Mouse (Mus musculus) forebrain, embryonic 12.5 days (tissue): ENCODE results near the gene 1700013F07Rik. TPM values are rescaled to one million over a fixed set of nuclear protein-coding genes. Genes with fewer than 3 reads are reported as not detected.

Experiments
- ATAC-seq: fragments of 200-750 bp; cut with Nextera tagmentation; 2 replicates; pipeline ENCODE4 v1.8.0; 2017; ENCODE audit warnings: moderate TSS enrichment; ENCODE audit not compliant: low FRiP score
- H3K27ac ChIP-seq: fragments of 300-500 bp; sonication (generic); 2 replicates; pipeline ENCODE4 v1.5.1; 2016; ENCODE audit warnings: mild to moderate bottlenecking
- H3K27me3 ChIP-seq: fragments of 300-500 bp; sonication (generic); 2 replicates; pipeline ENCODE4 v1.6.1; 2016; ENCODE audit warnings: mild to moderate bottlenecking
- H3K36me3 ChIP-seq: fragments of 300-500 bp; sonication (generic); replicated peaks from 2 replicates; pipeline ENCODE4 v1.6.1; 2016; ENCODE audit warnings: mild to moderate bottlenecking
- H3K4me1 ChIP-seq: fragments of 300-500 bp; sonication (generic); 2 replicates; pipeline ENCODE4 v1.6.1; 2016
- H3K4me2 ChIP-seq: fragments of 300-500 bp; sonication (generic); 2 replicates; pipeline ENCODE4 v1.6.1; 2016; ENCODE audit warnings: mild to moderate bottlenecking, moderate library complexity
- H3K4me3 ChIP-seq: fragments of 300-500 bp; sonication (generic); replicated peaks from 2 replicates; pipeline ENCODE4 v1.5.1; 2016; ENCODE audit warnings: mild to moderate bottlenecking
- H3K9ac ChIP-seq: fragments of 300-500 bp; sonication (generic); 2 replicates; pipeline ENCODE4 v1.6.1; 2016; ENCODE audit warnings: mild to moderate bottlenecking
- H3K9me3 ChIP-seq: fragments of 300-500 bp; sonication (generic); 2 replicates; pipeline ENCODE4 v1.6.1; 2016
- WGBS: fragments of 180-500 bp; shearing (Covaris S2); methylation state at CpG from one replicate; pipeline ENCODE4 v1.1.7; 2016; 5-methylcytosine and 5-hydroxymethylcytosine counted together
- polyA plus RNA-seq: library from polyadenylated mRNA; unstranded; fragments of >200 nt; fragmentation: Nextera tagmentation; extraction: Ambion mirVana; gene quantifications from 2 replicates; pipeline ENCODE4 v1.2.1, GENCODE M21; 2016

1700013F07Rik gene
- polyA plus RNA-seq, 1 experiment from 2014 or later = 1.2 TPM

- H3K27me3 ChIP-seq = peaks cover 8% of the 10 kb centered on the region; the same call in 1 of the 2 replicates
- peaks cover 20% of the 10 kb centered on the region for H3K4me1 ChIP-seq
- WGBS = 65% methylated on average over 3 of the region's 3 CpGs
- H3K9ac ChIP-seq = no peak overlapping the region
- H3K4me3 ChIP-seq = no peak overlapping the region
- ATAC-seq = no peak
- H3K27ac ChIP-seq = no peak overlapping the region
- H3K9me3 ChIP-seq = no peaks in the 10 kb centered on the region
- H3K4me2 ChIP-seq = no peak overlapping the region
- no peaks in the 10 kb centered on the region for H3K36me3 ChIP-seq
Observed at GRCm38 (mm10) chr3:108513465-108513864, 20.5 kb upstream of the 1700013F07Rik start.

GRCm38 (mm10) chr3:108518276-108518675 is 15.7 kb upstream of the 1700013F07Rik start:
- Histone ChIP-seq H3K27ac (no peak overlapping the region), H3K4me2 (no peak overlapping the region), H3K4me3 (no peak overlapping the region), H3K27me3 (no peaks in the 10 kb centered on the region), H3K9ac (no peak overlapping the region), H3K36me3 (no peaks in the 10 kb centered on the region), H3K9me3 (no peaks in the 10 kb centered on the region), H3K4me1 (no peaks in the 10 kb centered on the region)
- ATAC-seq = no peak
- 61% methylated on average over 4 of the region's 4 CpGs for WGBS

- Histone ChIP-seq H3K4me1 (no peaks in the 10 kb centered on the region), H3K4me3 (no peak overlapping the region), H3K4me2 (no peak overlapping the region), H3K27ac (no peak overlapping the region), H3K9me3 (no peaks in the 10 kb centered on the region), H3K9ac (no peak overlapping the region), H3K27me3 (no peaks in the 10 kb centered on the region), H3K36me3 (no peaks in the 10 kb centered on the region)
- ATAC-seq = no peak
- 88% methylated on average over 4 of the region's 4 CpGs for WGBS
Observed at GRCm38 (mm10) chr3:108523415-108523814, 10.5 kb upstream of the 1700013F07Rik start.

GRCm38 (mm10) chr3:108528489-108528888 is 5.5 kb upstream of the 1700013F07Rik start:
- no peak overlapping the region for H3K9ac ChIP-seq
- no peaks in the 10 kb centered on the region for H3K9me3 ChIP-seq
- no peaks in the 10 kb centered on the region; the same call in 1 of the 2 replicates for H3K27me3 ChIP-seq
- H3K4me1 ChIP-seq = no peaks in the 10 kb centered on the region
- H3K27ac ChIP-seq = no peak overlapping the region
- H3K4me2 ChIP-seq = no peak overlapping the region
- 93% methylated on average over 8 of the region's 8 CpGs for WGBS
- H3K4me3 ChIP-seq = no peak overlapping the region
- ATAC-seq = no peak
- no peaks in the 10 kb centered on the region for H3K36me3 ChIP-seq

GRCm38 (mm10) chr3:108533114-108533885 is 650 bp upstream of the 1700013F07Rik start:
- H3K4me2 ChIP-seq = no peak overlapping the region
- ATAC-seq = no peak
- peaks cover 14% of the 10 kb centered on the region for H3K4me1 ChIP-seq
- H3K4me3 ChIP-seq = no peak overlapping the region
- H3K27ac ChIP-seq = no peak overlapping the region
- H3K9me3 ChIP-seq = no peaks in the 10 kb centered on the region
- peaks cover 18% of the 10 kb centered on the region for H3K27me3 ChIP-seq
- H3K9ac ChIP-seq = no peak overlapping the region
- 82% methylated on average over 9 of the region's 9 CpGs for WGBS
- H3K36me3 ChIP-seq = no peaks in the 10 kb centered on the region

- peaks cover 14% of the 10 kb centered on the region for H3K4me1 ChIP-seq
- peak overlapping the region; percentile 55; the same call in 1 of the 2 replicates for H3K9ac ChIP-seq
- no peaks in the 10 kb centered on the region for H3K9me3 ChIP-seq
- H3K27me3 ChIP-seq = peaks cover 18% of the 10 kb centered on the region
- ATAC-seq = 0 out of 2 replicates have a peak, but pooled peaks have one; percentile 1
- peak overlapping the region; percentile 52 for H3K4me3 ChIP-seq
- WGBS = 5% methylated on average over 15 of the region's 15 CpGs
- H3K4me2 ChIP-seq = peak overlapping the region; percentile 98
- H3K27ac ChIP-seq = no peak overlapping the region
- H3K36me3 ChIP-seq = no peaks in the 10 kb centered on the region
Observed at GRCm38 (mm10) chr3:108535896-108536516, 2.1 kb downstream of the 1700013F07Rik start.

GRCm38 (mm10) chr3:108536517-108537260 is 2.7 kb downstream of the 1700013F07Rik start, which contains the start of gene 5330417C22Rik:
Gene 5330417C22Rik (minus strand): TSS chr3:108536536.
- Histone ChIP-seq H3K4me3 (peak within 1 kb of the TSS; percentile 52), H3K9ac (peak within 1 kb of the TSS; percentile 55), H3K9me3 (no peaks in the 10 kb centered on the region), H3K4me1 (peaks cover 14% of the 10 kb centered on the region), H3K27ac (0 out of 2 replicates have a peak within 1 kb of the TSS, but pooled peaks have one; percentile 36), H3K27me3 (peaks cover 18% of the 10 kb centered on the region), H3K4me2 (peak within 1 kb of the TSS; percentile 98), H3K36me3 (no peaks in the 10 kb centered on the region)
- ATAC-seq = peak; percentile 92
- 1% methylated on average over 35 of the region's 35 CpGs for WGBS

- H3K4me3 ChIP-seq = peak overlapping the region; percentile 23
- peaks cover 18% of the 10 kb centered on the region for H3K27me3 ChIP-seq
- H3K36me3 ChIP-seq = no peaks in the 10 kb centered on the region
- H3K9me3 ChIP-seq = no peaks in the 10 kb centered on the region
- H3K9ac ChIP-seq = no peak overlapping the region
- H3K27ac ChIP-seq = no peak overlapping the region
- H3K4me2 ChIP-seq = peak overlapping the region; percentile 51
- H3K4me1 ChIP-seq = peaks cover 14% of the 10 kb centered on the region
- WGBS = 4% methylated on average over 17 of the region's 17 CpGs
- ATAC-seq = peak; percentile 78
Observed at GRCm38 (mm10) chr3:108537303-108537702, 3.4 kb downstream of the 1700013F07Rik start.

GRCm38 (mm10) chr3:108542299-108542698 is 8.3 kb downstream of the 1700013F07Rik start:
- Histone ChIP-seq H3K36me3 (no peaks in the 10 kb centered on the region), H3K27me3 (no peaks in the 10 kb centered on the region), H3K4me2 (no peak overlapping the region), H3K9ac (no peak overlapping the region), H3K4me1 (peaks cover 4% of the 10 kb centered on the region), H3K4me3 (no peak overlapping the region), H3K9me3 (no peaks in the 10 kb centered on the region), H3K27ac (no peak overlapping the region)
- ATAC-seq = no peak
- WGBS = 84% methylated on average over 11 of the region's 11 CpGs

- peaks cover 23% of the 10 kb centered on the region for H3K36me3 ChIP-seq
- H3K27me3 ChIP-seq = no peaks in the 10 kb centered on the region
- H3K9me3 ChIP-seq = no peaks in the 10 kb centered on the region
- peaks cover 8% of the 10 kb centered on the region for H3K4me1 ChIP-seq
- under 1% methylated on average over 37 of the region's 42 CpGs for WGBS
- peak overlapping the region; percentile 88 for H3K4me3 ChIP-seq
- peak overlapping the region; percentile 97 for H3K9ac ChIP-seq
- peak overlapping the region; percentile 90 for H3K27ac ChIP-seq
- H3K4me2 ChIP-seq = peak overlapping the region; percentile 79
- ATAC-seq = peak; percentile 78
Observed at GRCm38 (mm10) chr3:108554111-108554561, 20.2 kb downstream of the 1700013F07Rik start.

- Histone ChIP-seq H3K36me3 (peaks cover 28% of the 10 kb centered on the region), H3K9ac (peak overlapping the region; percentile 97), H3K27me3 (no peaks in the 10 kb centered on the region), H3K4me3 (peak overlapping the region; percentile 88), H3K27ac (peak overlapping the region; percentile 90), H3K9me3 (no peaks in the 10 kb centered on the region), H3K4me2 (peak overlapping the region; percentile 79), H3K4me1 (peaks cover 8% of the 10 kb centered on the region)
- peak; percentile 98 for ATAC-seq
- 20% methylated on average over 20 of the region's 22 CpGs for WGBS
Observed at GRCm38 (mm10) chr3:108554587-108555312, 20.8 kb downstream of the 1700013F07Rik start.
